Mouse (Mus musculus): ENCODE measurements around the gene Itln1. TPM values are rescaled to one million over a fixed set of nuclear protein-coding genes. Genes with fewer than 3 reads are reported as not detected.
A peak's percentile ranks its signal among the peaks of the same experiment; 100 is the strongest.

The Itln1 gene
- polyA plus RNA-seq (2012; ENCODE audit: insufficient read depth, insufficient read length, missing spikeins): not detected in 2 replicates

GRCm38 (mm10) chr1:171535194-171535593, at the start of gene Itln1:
Gene Itln1, minus strand, starts transcription at chr1:171535294.
- Histone ChIP-seq H3K4me1 (ENCODE audit: control insufficient read depth, insufficient read depth, low read length) (no peaks in the 10 kb centered on the region), H3K27ac (ENCODE audit: insufficient read depth, low read depth, low read length) (no peak within 1 kb of the TSS), H3K4me3 (ENCODE audit: insufficient read depth, low read length) (no peak within 1 kb of the TSS)
- TF ChIP-seq CTCF (IDR thresholded peaks at IDR 0.05; ENCODE audit: low read depth, low read length) (no peak), POLR2A (IDR thresholded peaks at IDR 0.05; ENCODE audit: borderline replicate concordance, low read depth, low read length) (no peak)

DNA sequence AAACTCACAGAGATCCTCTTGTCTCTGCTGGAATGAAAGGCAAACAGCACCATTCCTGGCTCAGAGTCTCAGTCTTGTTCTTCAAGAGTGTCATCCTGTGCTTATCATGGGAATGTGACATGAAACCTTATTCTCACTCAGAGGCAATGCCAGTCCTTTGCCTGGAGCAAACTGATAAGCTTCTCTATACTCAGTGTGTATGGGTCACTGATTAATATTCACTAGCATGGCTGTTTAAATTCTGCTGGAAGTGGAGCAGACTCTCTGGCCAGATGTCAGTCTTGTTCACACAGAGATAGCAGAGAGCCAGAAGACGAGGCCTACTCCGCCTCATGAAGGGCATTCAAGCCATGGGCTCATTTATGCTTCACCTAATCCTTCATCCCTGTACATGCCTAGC, 49.5 kb upstream of the Itln1 start:
- H3K4me1 ChIP-seq (ENCODE audit: control insufficient read depth, insufficient read depth, low read length): peaks cover 6% of the 10 kb centered on the region
- TF ChIP-seq POLR2A (IDR thresholded peaks at IDR 0.05; ENCODE audit: borderline replicate concordance, low read depth, low read length) (no peak), CTCF (IDR thresholded peaks at IDR 0.05; ENCODE audit: low read depth, low read length) (no peak)
- no peak overlapping the region for H3K27ac ChIP-seq (ENCODE audit: insufficient read depth, low read depth, low read length)
- no peak overlapping the region for H3K4me3 ChIP-seq (ENCODE audit: insufficient read depth, low read length)

GRCm38 (mm10) chr1:171577168-171577567, 42.1 kb upstream of the Itln1 start:
- peaks cover 36% of the 10 kb centered on the region for H3K4me1 ChIP-seq (ENCODE audit: control insufficient read depth, insufficient read depth, low read length)
- no peak overlapping the region for H3K4me3 ChIP-seq (ENCODE audit: insufficient read depth, low read length)
- TF ChIP-seq CTCF (IDR thresholded peaks at IDR 0.05; ENCODE audit: low read depth, low read length): no peak
- no peak for TF ChIP-seq POLR2A (IDR thresholded peaks at IDR 0.05; ENCODE audit: borderline replicate concordance, low read depth, low read length)
- H3K27ac ChIP-seq (ENCODE audit: insufficient read depth, low read depth, low read length): no peak overlapping the region

DNA sequence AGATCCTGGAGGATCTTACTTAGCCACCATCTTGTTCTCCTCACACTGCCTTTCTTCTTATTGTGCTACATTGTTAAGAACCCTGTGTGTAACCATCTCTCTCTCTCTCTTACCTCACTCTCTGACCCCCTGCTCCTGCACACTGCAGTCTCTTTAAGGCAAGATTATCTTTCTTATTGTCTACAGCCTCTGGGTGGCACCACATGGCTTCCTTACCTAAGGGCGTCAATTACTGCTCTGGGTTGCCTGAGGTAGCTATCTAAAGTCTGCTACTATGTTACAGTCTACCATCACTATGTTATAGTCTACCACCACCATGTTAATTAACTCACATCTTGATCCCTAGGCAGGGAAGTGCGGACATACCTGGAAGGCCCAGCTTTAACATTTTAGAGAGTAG, 33.3 kb upstream of the Itln1 start:
- H3K4me3 ChIP-seq (ENCODE audit: insufficient read depth, low read length): no peak overlapping the region
- TF ChIP-seq POLR2A (IDR thresholded peaks at IDR 0.05; ENCODE audit: borderline replicate concordance, low read depth, low read length) (no peak), CTCF (IDR thresholded peaks at IDR 0.05; ENCODE audit: low read depth, low read length) (no peak)
- 0 out of 2 replicates have a peak, but pooled peaks cover 2% of the 10 kb centered on the region for H3K4me1 ChIP-seq (ENCODE audit: control insufficient read depth, insufficient read depth, low read length)
- H3K27ac ChIP-seq (ENCODE audit: insufficient read depth, low read depth, low read length): no peak overlapping the region

- TF ChIP-seq CTCF (IDR thresholded peaks at IDR 0.05; ENCODE audit: low read depth, low read length): no peak
- Histone ChIP-seq H3K4me1 (ENCODE audit: control insufficient read depth, insufficient read depth, low read length) (peaks cover 13% of the 10 kb centered on the region), H3K4me3 (ENCODE audit: insufficient read depth, low read length) (no peak overlapping the region), H3K27ac (ENCODE audit: insufficient read depth, low read depth, low read length) (no peak overlapping the region)
These were observed 31.7 kb upstream of the Itln1 start for GRCm38 (mm10) chr1:171566777-171567176.

GRCm38 (mm10) chr1:171565888-171566287, 30.8 kb upstream of the Itln1 start:
- no peak overlapping the region for H3K4me3 ChIP-seq (ENCODE audit: insufficient read depth, low read length)
- TF ChIP-seq CTCF (IDR thresholded peaks at IDR 0.05; ENCODE audit: low read depth, low read length) (no peak), POLR2A (IDR thresholded peaks at IDR 0.05; ENCODE audit: borderline replicate concordance, low read depth, low read length) (no peak)
- H3K4me1 ChIP-seq (ENCODE audit: control insufficient read depth, insufficient read depth, low read length): peaks cover 15% of the 10 kb centered on the region
- no peak overlapping the region for H3K27ac ChIP-seq (ENCODE audit: insufficient read depth, low read depth, low read length)

DNA sequence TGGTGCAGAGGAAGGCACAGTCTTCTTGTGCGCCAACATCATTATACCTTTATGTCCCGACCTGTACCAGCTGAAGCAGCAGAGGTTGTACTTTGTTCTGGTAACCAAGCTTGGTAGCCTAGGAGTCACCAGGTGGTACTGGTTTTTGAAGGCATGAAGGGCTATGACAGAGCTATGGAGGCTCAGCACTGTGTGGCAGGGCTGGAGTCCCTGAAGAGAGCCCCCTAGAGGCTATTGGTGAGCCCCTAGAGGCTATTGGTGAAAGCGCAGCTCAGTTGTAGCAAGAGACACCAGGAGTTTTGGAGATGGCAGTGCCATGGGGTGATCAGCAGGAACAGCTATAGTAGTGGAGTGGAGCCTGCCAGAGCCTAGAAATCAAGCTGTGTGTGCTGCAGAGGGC, 29.2 kb upstream of the Itln1 start:
- TF ChIP-seq CTCF (IDR thresholded peaks at IDR 0.05; ENCODE audit: low read depth, low read length) (peak; percentile 86), POLR2A (IDR thresholded peaks at IDR 0.05; ENCODE audit: borderline replicate concordance, low read depth, low read length) (no peak)
- H3K4me3 ChIP-seq (ENCODE audit: insufficient read depth, low read length): no peak overlapping the region
- peaks cover 30% of the 10 kb centered on the region for H3K4me1 ChIP-seq (ENCODE audit: control insufficient read depth, insufficient read depth, low read length)
- no peak overlapping the region for H3K27ac ChIP-seq (ENCODE audit: insufficient read depth, low read depth, low read length)

DNA sequence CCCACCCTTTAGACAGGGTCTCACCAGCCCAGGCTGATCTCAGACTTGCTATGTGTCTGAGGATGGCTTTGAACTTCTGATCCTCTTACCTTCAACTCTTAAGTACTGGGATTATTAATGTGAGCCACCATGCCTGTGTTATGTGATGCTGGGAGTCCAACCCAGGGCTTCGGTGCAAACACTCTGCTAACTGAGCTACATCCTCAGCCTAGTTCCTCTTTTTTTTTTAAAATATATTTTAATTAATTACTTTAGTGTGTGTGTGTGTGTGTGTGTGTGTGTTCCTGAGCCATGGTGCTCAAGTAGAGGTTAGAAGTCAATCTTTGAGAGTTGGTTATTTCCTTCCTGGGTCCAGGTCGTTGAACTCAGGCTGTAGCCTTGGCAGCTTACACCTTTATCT, 27.9 kb upstream of the Itln1 start:
- Histone ChIP-seq H3K4me1 (ENCODE audit: control insufficient read depth, insufficient read depth, low read length) (peaks cover 39% of the 10 kb centered on the region), H3K4me3 (ENCODE audit: insufficient read depth, low read length) (no peak overlapping the region), H3K27ac (ENCODE audit: insufficient read depth, low read depth, low read length) (peak overlapping the region; percentile 93)
- TF ChIP-seq POLR2A (IDR thresholded peaks at IDR 0.05; ENCODE audit: borderline replicate concordance, low read depth, low read length) (no peak), CTCF (IDR thresholded peaks at IDR 0.05; ENCODE audit: low read depth, low read length) (no peak)

DNA sequence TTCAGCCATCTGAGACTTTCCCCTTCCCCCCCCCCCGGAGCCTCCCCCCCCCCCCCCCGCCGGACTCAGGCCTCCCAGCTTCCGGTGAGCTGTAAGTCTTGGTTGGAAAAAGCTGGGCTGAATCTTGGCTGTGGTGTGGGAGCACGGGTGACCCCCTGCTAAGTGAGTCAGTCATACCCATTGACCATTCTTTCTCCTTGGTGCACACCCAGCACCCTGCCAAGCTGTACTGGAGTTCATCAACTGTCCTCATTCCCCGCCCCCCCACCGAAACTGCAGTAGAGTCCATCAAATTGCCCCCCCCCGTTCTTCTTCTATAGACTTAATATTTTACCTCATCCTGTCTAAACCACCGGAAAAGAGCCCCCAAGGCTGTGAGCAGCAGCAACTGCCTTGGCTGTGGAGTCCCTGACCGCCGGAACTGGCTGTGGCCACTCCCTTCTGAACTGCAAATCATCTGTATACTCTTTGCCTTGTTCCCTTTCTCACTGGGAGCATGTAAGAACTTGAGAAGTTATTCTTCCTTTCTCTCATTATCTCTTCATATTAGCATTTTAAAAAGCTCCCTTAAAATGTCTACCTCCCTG, 26.6 kb upstream of the Itln1 start:
- Histone ChIP-seq H3K4me1 (ENCODE audit: control insufficient read depth, insufficient read depth, low read length) (peaks cover 41% of the 10 kb centered on the region), H3K4me3 (ENCODE audit: insufficient read depth, low read length) (peak overlapping the region; percentile 47), H3K27ac (ENCODE audit: insufficient read depth, low read depth, low read length) (peak overlapping the region; percentile 93)

DNA sequence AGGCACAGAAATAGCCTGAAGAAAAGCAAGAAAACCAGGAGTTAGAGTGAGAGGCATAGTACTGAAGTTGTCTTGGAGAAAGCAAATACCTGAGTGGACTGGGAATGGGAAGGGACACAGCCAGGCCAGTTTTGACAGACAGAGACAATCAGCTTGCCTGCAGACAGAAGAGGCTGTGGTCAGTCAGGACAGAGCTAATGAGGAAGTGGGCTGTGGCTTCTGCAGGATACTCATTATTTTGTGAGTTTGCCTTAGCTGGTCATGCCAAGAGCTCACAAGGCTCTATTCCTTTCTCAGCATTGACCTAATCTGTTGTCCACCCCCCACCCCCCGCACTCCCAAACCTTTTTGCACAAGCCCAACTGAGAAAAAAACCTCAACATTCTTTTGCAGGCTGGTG, 26.1 kb upstream of the Itln1 start:
- 0 out of 2 replicates have a peak overlapping the region, but pooled peaks have one; percentile 14 for H3K4me3 ChIP-seq (ENCODE audit: insufficient read depth, low read length)
- peaks cover 41% of the 10 kb centered on the region for H3K4me1 ChIP-seq (ENCODE audit: control insufficient read depth, insufficient read depth, low read length)
- TF ChIP-seq CTCF (IDR thresholded peaks at IDR 0.05; ENCODE audit: low read depth, low read length) (no peak), POLR2A (IDR thresholded peaks at IDR 0.05; ENCODE audit: borderline replicate concordance, low read depth, low read length) (no peak)
- peak overlapping the region; percentile 93 for H3K27ac ChIP-seq (ENCODE audit: insufficient read depth, low read depth, low read length)

More for the DNA sequence above, 26.6 kb upstream of the Itln1 start:
- TF ChIP-seq CTCF (IDR thresholded peaks at IDR 0.05; ENCODE audit: low read depth, low read length): no peak
- TF ChIP-seq POLR2A (IDR thresholded peaks at IDR 0.05; ENCODE audit: borderline replicate concordance, low read depth, low read length): no peak

Measured in bone marrow macrophage, adult 2 months (primary cell).